Mouse (Mus musculus) left cerebral cortex, adult 11 months (tissue): ENCODE measurements around the gene Dusp15.

Source experiments
- DNase-seq: peaks from one replicate; pipeline ENCODE4 v3.0.0; 2022; ENCODE audit warnings: low spot score

Dusp15 gene

DNA sequence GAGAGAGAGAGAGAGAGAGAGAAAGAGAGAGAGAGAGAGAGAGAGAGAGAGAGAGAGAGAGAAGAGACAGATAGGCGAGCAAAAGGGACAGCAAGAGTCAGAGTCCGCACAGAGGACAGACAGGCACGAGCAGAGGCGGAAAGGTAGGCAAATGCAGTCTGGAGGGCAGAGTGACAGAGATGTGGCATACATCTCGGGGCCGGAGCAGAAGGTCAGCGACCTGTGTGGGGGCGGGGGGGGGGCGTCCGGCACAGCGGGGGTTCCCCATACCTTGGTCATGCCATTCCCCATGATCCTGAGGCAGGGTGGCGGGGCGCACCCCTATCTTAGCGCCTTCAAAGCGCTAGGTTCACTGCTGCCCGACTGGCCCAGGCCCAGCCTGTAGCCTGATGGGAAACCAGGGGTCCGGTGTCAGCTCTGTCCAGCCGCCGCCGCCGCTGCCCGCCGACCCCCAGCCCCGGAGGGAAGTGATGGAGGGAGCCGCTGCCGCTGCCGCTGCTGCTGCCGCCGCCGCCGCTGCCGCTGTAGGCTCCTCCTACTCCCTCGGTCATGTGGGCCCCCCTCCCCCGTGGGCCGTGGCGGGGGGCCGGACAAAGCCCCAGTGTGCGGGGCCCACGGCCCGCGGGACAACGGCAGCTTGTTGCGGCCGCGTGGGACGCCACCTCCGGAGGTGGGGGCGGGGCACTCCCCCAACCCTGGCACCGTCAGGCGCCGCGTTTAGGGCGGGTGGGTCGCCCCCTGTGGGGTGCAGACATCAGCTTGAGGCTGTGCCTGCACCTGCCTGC lies at the start of gene Dusp15:
Gene Dusp15, minus strand, starts transcription at position 634 of the 785 bp plus-strand sequence.
- peak; percentile 52 for DNase-seq

DNA sequence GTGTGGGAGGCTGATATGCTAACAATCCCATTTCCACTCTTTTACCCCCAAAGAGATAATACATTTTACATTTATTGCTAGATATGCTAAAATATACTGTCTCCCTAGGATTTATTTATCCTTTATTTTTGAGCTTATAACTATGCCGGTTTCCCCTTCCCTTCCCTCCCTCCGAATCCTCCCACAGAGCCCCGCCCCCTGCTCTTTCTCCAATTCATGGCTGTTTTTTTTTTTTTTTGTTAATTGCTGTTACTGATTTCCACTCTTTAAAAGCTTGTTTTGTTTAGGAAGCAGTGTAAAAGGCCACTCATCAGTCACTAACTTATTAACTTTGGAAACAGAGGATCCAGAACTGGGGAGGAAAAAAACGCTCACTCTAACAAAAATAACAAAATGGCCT lies 45.5 kb upstream of the Dusp15 start:
- DNase-seq = no peak

DNA sequence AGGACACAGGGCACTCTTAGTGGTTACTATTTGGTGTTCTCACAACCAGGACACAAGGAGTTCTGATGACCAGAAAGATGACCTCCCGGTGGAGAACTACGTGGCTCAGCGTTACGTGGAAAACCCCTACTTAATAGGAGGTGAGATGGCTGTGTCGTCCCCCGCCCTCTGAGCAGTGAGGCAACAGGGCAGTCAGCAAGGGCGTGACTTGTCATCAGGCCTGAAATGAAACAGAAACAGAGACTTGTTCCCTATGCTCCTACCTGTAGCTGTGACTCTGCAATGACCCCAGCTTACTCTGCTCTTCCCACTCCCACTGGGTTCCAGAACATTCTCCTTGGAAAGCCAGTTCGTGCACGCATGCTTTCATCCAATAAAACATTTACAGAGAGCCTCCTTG lies 40.0 kb upstream of the Dusp15 start:
- DNase-seq = no peak

GRCm38 (mm10) chr2:152985582-152985981 lies 34.1 kb upstream of the Dusp15 start:
- DNase-seq = no peak

DNA sequence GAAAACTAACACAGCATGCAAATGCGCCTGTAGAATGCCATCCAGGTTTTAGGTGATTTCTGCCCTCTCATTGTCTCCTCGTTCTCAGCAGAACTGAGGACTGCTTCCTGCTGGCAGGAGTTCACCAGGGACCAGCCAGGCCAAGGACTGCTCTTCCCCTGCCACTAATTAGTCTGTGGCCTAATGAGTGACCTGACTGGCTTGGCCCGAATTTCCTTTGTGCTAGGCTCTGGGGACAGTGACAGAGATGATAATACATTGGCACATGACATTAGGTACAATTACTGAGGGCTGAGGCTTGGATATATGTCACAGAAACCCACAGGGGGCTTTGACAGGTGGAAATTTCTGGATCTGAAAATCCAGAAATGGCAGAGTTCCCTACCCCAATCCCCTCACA lies 25.5 kb upstream of the Dusp15 start:
- no peak for DNase-seq

DNA sequence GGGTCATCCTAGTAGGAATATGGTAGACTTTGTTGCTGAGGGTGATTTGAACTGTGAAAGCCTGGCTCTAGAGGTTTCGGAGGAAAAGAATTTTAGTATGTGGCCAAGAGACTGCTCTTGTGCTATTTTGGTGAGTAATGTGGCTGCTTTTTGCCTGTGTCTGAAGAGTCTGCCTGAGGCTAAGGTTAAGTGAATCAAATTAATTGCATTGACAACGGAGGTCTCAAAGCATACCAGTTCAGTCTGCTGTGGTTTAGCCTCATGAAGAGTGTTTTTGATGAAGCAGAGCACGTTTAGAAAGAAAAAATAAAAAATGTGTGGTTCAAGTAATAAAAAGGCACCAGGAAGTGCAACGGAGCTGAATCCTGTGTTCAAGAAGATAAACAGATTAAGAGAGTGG lies 14.1 kb upstream of the Dusp15 start:
- DNase-seq = no peak

- DNase-seq = peak; percentile 82
Observed at GRCm38 (mm10) chr2:152962091-152962793, 10.7 kb upstream of the Dusp15 start, which contains the start of gene Ttll9. TSS of gene Ttll9 (plus strand) at chr2:152962485.

- no peak for DNase-seq
Observed at GRCm38 (mm10) chr2:152958116-152958515, 6.6 kb upstream of the Dusp15 start.

DNA sequence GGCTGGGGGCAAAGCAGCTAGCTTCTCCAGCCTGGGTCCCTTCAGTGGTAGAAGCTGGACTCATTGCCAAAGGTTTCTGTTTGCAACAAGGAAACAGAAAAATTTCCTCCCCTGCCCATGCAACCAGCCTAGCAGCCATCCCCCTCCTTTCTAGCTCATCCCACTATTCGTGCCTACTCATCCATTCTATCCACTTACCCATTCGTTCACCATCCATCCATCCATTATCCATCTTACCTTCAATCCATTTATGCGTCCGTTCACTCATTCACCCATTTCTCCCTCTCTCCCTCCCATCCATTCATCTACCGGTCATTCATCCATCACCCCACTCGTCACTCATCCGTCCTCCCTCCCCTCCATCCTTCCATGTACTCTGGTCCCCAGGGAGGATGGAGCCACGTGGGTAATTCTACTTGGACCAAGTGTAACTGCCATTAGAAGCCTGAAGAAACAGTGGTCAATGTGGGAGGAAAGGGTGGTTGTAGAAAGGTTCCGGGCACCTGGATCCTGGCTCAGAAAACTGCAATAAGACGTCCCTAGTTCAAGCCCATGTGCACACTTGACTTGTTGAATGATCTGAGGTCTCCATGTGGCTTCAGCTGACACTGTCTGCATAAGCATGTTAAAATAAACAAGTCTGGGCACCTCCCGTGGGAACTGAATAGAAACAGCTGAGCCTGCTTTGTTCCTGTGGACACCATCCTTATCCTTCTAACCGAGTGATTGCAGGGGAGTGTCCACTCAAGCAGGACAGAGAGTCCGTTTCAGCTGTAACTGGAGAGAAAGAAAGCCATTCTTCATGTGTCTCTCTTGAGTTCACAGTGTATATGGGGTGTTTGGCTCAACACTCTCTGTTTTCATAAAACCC lies 587 bp upstream of the Dusp15 start:
- DNase-seq = no peak

DNA sequence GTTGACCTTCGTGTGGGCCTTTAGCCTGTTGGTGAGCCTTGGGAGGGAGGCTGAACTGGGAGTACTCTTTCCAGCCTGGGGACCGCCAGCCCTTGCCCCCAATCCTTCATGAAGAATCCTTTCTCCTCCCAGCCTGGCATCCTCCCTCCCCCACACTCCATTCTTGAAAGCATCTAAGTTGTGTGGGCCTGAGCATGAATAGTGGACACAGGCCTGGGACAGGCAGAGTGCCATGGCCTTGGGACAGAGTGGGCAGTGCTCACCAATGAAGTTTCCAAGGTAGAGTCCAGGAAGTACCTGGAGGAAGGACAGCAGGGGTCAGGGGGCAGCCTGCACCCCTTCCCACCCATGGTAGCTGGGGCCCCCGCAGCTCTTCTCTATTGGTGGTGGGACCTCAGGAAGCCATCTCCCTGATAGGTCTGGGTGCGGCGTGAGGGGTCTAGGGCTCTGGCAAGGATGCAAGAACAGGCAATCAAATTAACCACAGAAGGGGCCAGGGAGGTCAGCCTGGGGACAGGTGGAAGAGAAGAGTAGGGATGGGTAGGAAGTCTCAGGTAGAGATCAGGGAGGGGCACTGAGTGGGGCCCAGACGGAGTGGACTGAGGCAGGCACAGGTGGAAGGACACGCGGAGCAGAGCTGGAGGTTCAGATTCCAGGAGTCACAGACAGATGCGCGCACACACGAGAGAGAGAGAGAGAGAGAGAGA lies 987 bp downstream of the Dusp15 start:
- no peak for DNase-seq

DNA sequence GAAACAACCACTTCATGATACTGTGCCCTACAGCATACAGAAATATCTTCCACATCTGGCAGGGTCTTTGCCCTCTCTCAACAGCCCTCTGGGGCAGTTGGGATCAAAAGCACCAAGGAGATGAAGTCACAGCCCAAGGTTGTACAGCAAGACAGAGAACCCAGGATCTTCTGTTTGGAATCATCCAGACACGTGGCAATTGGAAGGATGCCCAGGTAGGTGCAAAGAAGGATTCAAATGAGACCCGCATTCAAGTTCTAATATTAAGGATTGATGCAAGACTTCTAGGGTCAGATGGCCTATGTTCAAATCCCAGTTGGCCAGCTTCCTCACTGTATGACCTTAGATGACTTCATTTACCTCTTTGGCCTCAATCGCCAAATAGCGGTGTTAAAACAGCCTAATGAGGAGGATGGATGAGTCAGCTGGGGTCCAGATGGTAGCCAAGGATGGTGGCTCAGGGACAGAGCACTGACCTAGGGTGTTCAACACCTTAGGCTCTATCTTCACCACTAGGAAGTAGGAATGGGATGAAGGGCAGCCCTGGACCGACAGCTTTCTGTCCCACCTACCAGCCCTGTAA lies 3.0 kb downstream of the Dusp15 start:
- no peak for DNase-seq

DNA sequence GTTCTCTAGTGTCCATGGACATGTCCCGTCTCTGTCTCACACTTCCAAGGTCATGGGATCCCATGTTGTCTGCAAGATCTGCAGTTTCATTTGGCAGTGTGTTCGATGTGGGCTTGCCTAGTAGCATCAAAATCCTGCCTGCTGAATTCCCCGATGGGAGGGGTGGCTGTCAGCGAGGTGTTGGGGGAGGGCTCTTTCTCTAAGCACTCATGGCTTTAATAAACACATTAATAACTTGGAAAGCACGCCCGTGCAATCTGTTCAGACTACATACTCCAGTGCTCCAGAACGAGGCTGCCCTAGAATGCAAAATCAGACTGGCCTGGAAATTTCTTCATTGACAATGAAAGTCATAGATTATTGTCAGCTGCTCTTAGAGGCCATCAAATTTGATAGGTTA lies 4.4 kb downstream of the Dusp15 start:
- DNase-seq = no peak

GRCm38 (mm10) chr2:152944013-152944412 lies 7.5 kb downstream of the Dusp15 start:
- DNase-seq = no peak

DNA sequence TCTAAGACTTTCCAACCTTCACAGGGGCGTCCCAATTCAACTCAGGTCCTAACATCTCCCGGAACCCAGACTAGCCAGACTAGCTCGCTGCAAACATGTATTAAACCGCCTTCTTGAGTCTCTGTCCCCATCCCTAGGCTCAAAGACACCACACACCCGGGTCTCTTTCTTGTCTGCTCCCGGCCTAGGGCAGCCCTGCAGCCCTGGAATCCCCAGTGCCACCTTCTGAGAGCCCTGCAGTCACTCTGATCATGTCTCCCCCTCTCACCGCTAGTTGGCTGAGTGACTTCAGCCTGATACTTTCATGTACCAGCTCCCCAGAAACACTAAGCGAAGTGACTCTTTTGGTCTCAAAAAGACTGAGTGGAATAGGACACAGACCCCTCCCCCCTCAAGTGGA lies 7.9 kb downstream of the Dusp15 start:
- no peak for DNase-seq

GRCm38 (mm10) chr2:152942898-152943515 lies 8.5 kb downstream of the Dusp15 start:
- DNase-seq = no peak

GRCm38 (mm10) chr2:152941776-152942175 lies 9.7 kb downstream of the Dusp15 start:
- no peak for DNase-seq

GRCm38 (mm10) chr2:152941106-152941505 lies 10.4 kb downstream of the Dusp15 start:
- DNase-seq = no peak

- DNase-seq = no peak
Observed at GRCm38 (mm10) chr2:152939846-152940245, 11.7 kb downstream of the Dusp15 start.

- DNase-seq = no peak
Observed at GRCm38 (mm10) chr2:152933614-152934013, 17.9 kb downstream of the Dusp15 start.

DNA sequence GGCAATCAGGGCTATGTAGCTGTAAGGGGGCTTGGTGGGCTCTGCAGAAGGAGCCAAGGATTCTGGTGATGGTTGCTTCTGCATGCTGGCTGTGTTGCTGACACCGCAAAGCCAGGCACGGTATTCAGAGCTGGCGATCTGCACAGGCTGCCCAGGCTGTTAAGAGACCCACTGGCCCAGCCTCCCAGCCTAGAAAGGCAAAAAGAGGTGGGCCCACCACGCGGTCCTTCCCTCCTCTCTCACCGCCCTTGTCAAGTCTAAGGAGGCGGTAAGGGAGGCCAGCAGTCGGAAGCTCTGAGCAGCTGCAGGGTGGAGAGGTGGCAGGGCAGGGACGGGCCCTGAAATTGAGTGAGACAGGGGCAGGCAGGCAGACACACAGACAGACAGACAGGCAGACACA lies 18.4 kb downstream of the Dusp15 start, which contains the start of gene Foxs1:
Gene Foxs1, minus strand, starts transcription at position 161 of the 400 bp plus-strand sequence.
- DNase-seq = no peak
